ENCODE assay signal across 8 mouse cellular contexts in genomic region chr11:102308979-102309378, GRCm38 (mm10). TPM values are rescaled to one million over a fixed set of nuclear protein-coding genes. Genes with fewer than 3 reads are reported as not detected.
DNase-seq lines count a peak whose midpoint lies in the region.

No protein-coding gene starts in this region.

- H3K27me3 ChIP-seq in megakaryocyte, embryonic 14.5 days (replicated peaks): no peaks in the 10 kb centered on the region

- H3K9me3 ChIP-seq in megakaryocyte, embryonic 14.5 days: no peaks in the 10 kb centered on the region

- H3K36me3 ChIP-seq in megakaryocyte, embryonic 14.5 days (replicated peaks; ENCODE audit: low read length): peaks cover 89% of the 10 kb centered on the region

- peaks cover 76% of the 10 kb centered on the region for H3K4me1 ChIP-seq in megakaryocyte, embryonic 14.5 days

- H3K4me3 ChIP-seq in megakaryocyte, embryonic 14.5 days (replicated peaks): peak overlapping the region; percentile 89

- peak; percentile 98 to 99 for DNase-seq in adrenal gland, adult (ENCODE audit: inconsistent age in 2 of 2, low spot score in 1 of 2)
- DNase-seq in embryo, embryonic 10 days (ENCODE audit: low spot score): peak; percentile 97
- DNase-seq in gastrocnemius, postnatal 10 days: peak; percentile 97
- peak; percentile 98 for DNase-seq in induced T-regulatory cell, adult 2 months (ENCODE audit: low read depth)
- DNase-seq in left cerebral cortex, adult 9 months (ENCODE audit: low spot score in 2 of 2): peak; percentile 90 to 97
- peak; percentile 98 for DNase-seq in right cerebral cortex, adult 2 months (ENCODE audit: low spot score in 2 of 2)
- DNase-seq in urinary bladder, postnatal 10 days (ENCODE audit: low spot score): peak; percentile 93

RNA-seq across cellular contexts. Expression of gene Ubtf, which starts 10.6 kb away (rescaled TPM):
- total RNA-seq in gastrocnemius, postnatal 10 days (2021): 10 to 100 TPM; 56.0 to 64.8 TPM
- polyA plus RNA-seq in megakaryocyte, embryonic 14.5 days (2012; ENCODE audit: insufficient read depth, low replicate concordance): 46.9 and 85.8 TPM in 2 replicates

RNA-seq across cellular contexts. Expression of gene Atxn7l3, which starts 12.5 kb away (rescaled TPM):
- total RNA-seq in gastrocnemius, postnatal 10 days (2021): 10 to 100 TPM; 20.8 to 25.5 TPM
- polyA plus RNA-seq in megakaryocyte, embryonic 14.5 days (2012; ENCODE audit: insufficient read depth, low replicate concordance): 64.8 and 80.0 TPM in 2 replicates

RNA-seq across cellular contexts. Expression of gene Tmub2, which starts 24.2 kb away (rescaled TPM):
- total RNA-seq in gastrocnemius, postnatal 10 days (2021): 10 to 100 TPM; 15.7 to 18.9 TPM
- polyA plus RNA-seq in megakaryocyte, embryonic 14.5 days (2012; ENCODE audit: insufficient read depth, low replicate concordance): 46.7 and 48.3 TPM in 2 replicates

RNA-seq across cellular contexts. Expression of gene Asb16, which starts 40.4 kb away (rescaled TPM):
- 10 to 100 TPM; 48.7 to 54.4 TPM for total RNA-seq in gastrocnemius, postnatal 10 days (2021)
- polyA plus RNA-seq in megakaryocyte, embryonic 14.5 days (2012; ENCODE audit: insufficient read depth, low replicate concordance): not detected in 2 replicates

RNA-seq across cellular contexts. Expression of gene Slc4a1, which starts 57.0 kb away (rescaled TPM):
- 10 to 100 TPM in 1 of 2 experiments, 1 to 10 TPM in 1; 2.1 to 10.7 TPM for total RNA-seq in gastrocnemius, postnatal 10 days (2021)
- 0.13 and 2.8 TPM in 2 replicates for polyA plus RNA-seq in megakaryocyte, embryonic 14.5 days (2012; ENCODE audit: insufficient read depth, low replicate concordance)

Comparison
In these comparisons a context has a peak if more than half of its experiments do, and no peak if none do; other contexts are left out.
1. Peak in every context shown above with its lines: DNase-seq and H3K4me3 ChIP-seq.